Mouse (Mus musculus): ENCODE measurements around the gene Slc35a2.

The Slc35a2 gene

DNA sequence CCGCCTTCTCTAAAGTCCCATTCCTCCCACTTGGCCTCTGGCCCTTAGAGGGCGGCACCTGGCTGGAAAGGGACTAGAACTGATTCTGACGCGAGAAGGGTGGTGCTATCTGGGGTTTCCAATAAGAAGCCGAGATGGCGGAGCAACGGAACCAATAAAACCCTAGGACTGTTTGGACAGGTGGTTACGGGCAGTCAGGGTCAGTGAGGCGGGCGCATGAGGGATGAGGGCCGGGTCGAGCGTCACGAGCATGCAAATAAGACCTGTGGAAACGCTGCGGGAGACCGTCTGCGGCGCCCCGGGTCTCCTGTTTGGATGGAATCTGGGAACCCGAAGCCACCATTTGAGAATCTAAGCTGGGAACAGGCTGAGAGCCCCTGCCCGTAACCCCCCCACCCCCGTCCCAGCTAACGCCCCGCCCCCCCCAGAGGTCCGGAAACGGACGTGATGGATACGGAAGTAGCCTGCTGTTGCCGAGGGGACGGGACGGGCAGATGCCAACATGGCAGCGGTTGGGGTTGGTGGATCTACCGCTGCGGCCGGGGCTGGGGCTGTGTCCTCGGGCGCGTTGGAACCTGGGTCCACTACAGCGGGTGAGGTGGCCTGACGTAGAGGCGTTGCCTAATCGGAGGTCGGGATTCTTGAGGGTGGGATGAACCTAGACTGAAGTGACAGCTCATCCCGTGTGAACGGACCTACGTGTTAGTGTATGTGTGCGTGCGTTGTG, at the start of gene Slc35a2:
Gene Slc35a2 (plus strand): TSS at position 188 of the 727 bp plus-strand sequence.
- peak; percentile 76 for DNase-seq (ENCODE audit: low read depth, low spot score)

DNA sequence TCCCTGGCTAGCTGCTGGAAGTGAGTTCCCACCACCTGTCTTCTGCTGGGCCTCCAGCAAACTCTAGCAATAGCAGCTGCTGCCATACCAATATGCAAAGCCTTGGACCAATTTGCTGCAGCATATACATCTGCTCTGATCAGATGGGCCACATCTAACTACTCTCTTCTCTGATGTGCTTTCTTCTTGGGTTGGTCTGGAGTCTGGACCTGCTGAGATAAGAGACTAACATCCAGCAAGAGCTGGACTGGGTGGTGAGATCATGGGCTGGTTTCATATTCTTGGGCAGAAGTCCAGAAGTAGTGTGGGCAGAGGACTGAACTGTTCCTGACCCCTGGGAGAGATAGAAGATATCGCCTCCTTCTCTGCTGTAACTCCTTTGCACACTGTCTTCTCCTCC, 46.7 kb upstream of the Slc35a2 start:
- no peak for DNase-seq (ENCODE audit: low read depth, low spot score)

DNA sequence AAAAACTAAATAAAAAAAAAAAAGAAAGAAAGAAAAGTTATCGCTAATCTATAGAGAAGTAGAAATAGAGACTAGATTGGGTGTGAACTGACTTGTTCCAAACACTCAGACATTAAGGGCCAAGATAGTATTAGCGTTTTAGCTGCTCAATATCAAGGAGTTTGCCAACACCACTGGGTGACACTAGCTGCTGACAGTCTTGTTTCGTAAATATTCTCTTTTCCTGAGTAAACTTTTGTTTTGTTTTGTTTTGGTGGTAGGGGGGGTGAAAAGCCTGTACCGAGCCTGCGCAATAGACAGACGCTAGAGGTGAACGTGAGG, 43.0 kb upstream of the Slc35a2 start:
- DNase-seq (ENCODE audit: low read depth, low spot score), result no peak

DNA sequence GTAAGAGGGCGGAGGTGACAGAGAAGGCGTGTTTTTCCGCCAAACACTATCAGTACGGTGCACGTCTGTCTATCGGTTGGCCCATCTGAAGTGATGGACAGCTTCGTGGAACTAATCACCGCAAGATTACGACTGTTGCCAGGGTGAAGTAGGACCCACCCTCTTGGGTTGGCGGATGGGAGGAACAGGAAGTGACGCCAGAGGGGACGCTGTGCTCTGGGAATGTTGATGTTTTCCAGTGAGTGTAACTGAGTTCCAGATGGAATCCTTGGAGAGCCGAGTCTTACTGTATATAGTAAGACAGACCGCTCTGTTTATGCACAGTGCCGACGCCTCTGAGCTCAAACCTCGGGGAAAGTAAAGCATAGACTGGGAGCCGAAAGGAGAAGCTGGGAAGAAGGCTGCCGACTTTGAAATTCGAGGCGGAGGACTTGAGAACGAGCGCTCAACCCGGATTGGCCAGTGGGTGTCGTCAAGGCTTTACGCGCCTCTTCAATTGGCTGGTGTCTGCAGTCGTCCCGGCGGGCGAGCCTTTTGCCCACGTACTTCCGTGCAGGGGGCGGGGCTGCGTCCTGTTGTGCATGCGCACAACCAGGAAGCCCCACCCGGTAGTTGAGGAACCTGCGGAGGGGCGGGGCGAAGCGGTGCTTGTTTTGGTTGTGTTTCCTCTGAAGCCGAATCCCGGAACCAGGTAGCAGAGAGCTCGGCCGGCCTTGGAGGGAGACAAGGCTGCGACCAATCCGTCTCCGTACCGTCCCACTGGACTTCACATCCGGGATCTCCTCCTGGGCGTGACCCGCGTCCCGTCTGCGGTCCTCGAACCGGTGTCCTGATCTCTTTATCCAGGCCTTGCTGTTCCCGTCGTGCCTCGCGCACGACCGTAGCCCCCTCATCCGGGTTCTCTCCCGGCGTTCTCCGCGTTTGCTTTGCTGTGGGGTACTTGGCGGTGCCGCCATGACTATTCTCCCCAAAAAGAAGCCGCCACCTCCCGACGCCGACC, 42.4 kb upstream of the Slc35a2 start, which contains the start of gene Otud5:
Gene Otud5 (plus strand): TSS at position 202 of the 1,000 bp plus-strand sequence.
- peak; percentile 87 for DNase-seq (ENCODE audit: low read depth, low spot score)

DNA sequence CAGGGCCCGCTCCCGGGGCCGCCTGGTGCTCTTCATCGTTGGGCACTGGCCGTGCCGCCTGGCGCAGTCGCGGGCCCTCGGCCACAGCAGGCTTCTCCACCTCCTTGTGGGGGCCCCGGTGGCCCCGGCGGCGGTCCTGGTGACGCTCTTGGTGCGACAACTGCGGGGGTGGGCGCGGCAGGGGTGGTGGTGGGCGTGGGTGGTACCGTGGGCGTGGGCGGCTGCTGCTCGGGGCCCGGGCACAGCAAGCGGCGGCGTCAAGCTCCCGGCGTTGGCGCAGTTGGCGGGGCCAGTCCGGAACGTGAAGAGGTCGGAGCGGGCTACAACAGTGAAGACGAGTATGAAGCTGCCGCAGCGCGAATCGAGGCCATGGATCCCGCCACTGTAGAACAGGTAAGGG, 41.5 kb upstream of the Slc35a2 start:
- DNase-seq (ENCODE audit: low read depth, low spot score), result no peak

DNA sequence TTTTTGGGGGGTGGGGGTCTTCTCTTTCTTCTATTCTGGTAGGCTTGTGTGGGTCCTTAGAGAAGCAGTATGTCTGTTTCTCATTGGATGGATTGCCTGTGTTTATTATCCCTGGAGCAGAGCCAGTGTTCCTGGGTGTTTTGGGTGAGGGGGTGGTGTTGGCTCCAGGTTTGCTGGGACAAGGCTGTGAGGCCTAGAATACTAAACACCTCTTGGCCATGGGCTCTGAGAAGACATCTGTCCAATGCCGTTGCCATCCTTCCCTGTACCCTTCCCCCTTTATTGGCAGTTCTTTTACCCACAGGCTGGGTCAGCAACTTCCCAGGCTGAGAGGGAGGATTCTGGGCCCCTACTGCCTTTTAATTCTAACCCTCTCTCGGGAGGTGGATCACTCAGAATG, 36.0 kb upstream of the Slc35a2 start:
- DNase-seq (ENCODE audit: low read depth, low spot score), result no peak

DNA sequence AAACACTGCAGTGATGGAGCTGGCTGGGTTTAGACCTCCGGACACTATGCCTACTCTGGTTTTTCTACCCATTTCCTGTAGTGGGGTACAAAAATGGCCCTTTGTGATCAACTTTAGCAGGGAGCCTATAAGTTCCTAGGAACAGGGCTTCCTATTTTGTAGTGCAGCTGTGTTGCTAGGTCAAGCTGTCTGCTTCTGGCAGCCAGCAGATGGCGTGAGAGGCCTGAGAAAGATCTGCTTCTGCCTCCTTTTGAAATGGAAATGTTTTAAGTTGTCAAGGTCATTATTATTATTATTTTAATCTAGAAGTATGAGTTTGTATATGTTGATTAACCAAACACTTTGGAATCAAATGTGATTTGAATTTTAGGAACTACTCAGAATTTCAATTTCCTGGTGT, 29.2 kb upstream of the Slc35a2 start:
- peak; percentile 18 for DNase-seq (ENCODE audit: low read depth, low spot score)

DNA sequence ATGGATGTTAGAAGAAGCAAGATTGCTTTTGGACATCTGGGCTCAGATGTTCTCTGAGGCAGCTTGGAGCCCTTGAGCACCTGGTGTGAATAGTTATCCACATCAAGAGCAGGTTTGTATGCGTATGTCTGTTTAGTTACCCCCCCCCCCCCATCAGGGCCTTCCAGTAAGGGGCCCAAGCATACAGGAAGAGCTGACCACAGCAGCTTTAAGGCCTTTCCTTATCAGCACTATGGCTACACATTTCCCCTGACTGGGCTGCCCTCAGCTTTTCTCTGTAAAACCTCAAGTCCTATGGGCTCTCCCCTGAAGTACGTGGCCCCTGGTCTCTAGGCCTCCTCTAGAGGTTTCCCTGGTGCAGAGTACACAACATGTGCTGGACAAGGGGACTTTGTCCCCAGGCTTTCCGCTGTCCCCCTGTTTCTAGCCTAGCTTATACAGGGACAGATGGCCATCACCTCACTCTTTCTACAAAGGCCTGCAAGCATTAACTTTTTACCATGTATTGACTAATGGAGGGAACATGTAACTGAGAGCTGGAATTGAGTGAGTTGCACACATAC, 24.6 kb upstream of the Slc35a2 start:
- no peak for DNase-seq (ENCODE audit: low read depth, low spot score)

DNA sequence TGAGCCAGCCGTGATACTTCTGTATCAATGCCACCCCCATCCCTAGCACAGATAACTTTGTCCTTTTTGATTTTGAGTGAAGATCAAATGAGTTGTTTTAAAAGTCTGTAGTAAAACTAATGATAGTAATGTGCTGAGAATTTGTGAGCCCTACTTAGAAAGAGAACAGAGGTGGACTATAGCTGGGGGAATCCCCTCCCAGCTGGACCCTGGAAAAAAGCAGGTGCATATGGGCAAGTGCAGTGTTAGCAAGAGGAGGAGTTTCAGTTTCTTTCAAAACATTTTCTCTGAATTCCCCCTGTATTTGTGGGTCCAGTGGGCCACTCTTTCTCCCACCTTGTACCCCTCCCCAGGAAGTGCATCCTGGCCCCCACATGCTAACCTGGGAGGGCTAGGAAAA, 20.6 kb upstream of the Slc35a2 start:
- no peak for DNase-seq (ENCODE audit: low read depth, low spot score)

DNA sequence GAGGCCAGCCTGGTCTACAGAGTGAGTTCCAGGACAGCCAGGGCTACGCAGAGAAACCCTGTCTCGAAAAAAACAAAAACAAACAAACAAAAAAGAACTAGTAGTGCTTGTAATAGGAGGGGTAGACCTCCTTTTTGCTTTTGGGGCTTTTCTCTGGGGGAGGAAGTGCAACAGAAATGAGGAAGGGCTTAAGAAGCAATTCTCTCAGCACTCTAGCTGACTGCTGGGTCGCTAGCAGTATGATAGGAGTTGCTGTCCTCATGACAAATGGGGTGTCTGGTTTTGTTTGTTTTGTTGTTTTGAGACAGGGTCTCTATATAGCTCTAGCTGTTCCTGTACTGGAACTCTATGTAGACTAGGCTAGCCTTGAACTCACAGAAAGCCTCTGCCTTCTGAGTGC, 19.3 kb upstream of the Slc35a2 start:
- no peak for DNase-seq (ENCODE audit: low read depth, low spot score)

DNA sequence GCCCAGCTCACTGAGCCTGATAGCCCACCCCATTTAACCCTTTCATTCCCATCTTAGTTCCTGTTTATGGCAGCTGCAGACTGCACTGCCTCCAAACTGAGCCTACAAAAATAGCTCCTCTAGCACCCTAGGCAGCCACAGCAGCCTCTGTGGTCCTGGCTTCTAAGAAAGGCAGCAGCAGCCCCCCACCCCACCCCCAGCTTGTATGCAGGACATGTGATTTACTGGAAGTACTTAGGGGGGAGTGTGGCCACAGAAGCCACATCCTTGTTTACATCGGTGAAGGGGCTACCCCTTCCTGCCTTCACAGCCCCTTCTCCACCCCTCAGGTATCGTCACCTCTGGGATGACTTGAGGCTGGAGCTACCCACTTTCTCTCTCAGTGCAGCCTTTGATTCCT, 18.5 kb upstream of the Slc35a2 start:
- DNase-seq (ENCODE audit: low read depth, low spot score), result no peak

DNA sequence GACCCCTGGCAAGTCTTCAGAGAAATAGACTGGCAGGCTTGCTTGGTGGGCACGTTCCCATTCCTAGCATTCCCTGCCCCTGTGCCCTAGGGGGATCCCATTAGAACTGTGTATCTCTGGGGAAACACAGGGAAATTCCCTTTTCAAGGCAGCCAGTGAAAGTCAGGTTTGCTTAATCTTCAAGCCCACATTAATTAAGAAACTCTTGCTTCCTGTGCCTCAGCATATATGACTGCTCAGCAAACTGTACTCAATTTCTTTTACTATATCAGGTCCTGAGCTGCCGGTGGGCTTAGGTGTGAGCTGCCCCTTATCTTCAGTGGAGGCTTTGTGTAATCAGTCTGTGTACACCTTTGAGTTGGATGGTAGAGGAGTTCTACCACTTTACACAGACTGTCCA, 18.0 kb upstream of the Slc35a2 start:
- no peak for DNase-seq (ENCODE audit: low read depth, low spot score)

DNA sequence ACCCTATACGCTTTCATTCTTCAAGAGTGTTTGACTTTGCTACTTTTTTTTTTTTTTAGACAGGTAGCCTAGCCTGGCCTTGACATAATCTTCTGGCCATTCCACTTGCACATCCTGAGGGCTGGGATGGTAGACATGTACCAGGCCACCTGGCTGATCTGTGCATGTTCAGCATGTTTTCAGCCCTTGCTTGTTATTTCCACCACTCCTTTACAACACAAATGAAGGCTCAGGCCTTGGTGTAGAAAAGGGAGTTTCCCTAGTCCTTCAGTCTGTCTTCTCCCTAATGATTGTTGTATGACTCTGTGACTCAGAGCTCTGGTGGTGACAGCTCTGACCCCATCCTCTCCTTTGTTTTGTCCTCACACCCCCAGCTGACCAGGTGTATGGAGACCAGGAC, 16.7 kb upstream of the Slc35a2 start:
- DNase-seq (ENCODE audit: low read depth, low spot score), result no peak

DNA sequence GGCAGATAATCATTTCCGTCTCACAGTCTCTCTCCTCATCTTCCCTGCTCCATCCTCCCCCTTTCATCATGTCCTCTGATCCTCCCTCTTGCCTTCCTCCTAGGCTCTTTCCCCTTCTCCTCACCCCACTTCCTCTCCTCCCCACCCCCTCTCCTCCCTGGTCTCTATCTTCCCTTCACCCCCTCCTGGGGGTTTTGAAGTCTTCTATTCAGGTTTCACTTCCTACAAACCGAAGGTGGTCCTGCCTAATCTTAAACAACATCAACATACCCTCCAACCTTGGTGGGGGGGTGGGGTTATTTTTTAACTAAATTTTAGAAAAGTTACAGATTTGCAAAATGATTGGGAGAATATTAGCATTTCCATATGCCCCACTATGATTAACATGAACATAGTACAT, 15.3 kb upstream of the Slc35a2 start:
- no peak for DNase-seq (ENCODE audit: low read depth, low spot score)

DNA sequence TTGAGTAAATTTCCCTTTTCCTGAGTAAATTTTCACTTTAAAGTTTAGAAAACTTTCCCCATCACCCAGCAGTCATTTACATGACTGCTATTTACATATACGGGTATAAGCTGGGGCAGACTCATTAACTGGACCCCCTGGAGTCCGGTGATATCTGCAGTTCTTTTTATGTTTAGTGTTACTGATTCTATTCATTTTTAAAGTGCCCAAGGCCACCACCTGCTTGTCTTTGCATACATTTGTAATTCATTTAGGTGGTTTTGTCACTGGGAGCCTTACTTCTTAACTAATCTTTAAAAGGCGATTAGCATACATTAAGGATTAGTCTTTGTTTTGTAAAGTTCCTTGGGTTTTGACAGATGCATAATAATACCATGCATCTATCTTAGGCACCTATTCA, 14.0 kb upstream of the Slc35a2 start:
- DNase-seq (ENCODE audit: low read depth, low spot score), result no peak

DNA sequence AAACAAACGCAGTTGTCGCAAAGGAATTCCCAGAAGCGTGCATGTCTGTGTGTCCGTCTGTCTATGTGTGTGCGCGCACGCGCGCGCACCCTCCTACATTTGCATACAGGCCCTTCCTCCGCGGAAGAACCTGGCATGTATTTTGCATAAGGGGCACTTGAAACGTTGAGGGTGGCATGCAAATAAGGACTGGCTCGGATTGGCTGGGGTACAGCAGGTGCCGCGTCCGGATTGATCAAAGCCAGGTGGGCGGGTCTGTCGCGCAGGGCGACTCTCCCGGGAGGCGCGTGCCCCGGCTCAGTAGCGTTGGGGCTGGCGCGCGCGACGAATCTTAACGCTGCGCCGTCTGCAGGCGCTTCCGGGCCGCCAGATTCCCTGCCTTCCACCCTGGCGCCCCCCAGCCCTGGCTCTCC, 5.8 kb upstream of the Slc35a2 start, which contains the start of gene Pim2:
Gene Pim2 (plus strand): TSS at position 256 of the 413 bp plus-strand sequence.
- DNase-seq (ENCODE audit: low read depth, low spot score), result peak; percentile 71

DNA sequence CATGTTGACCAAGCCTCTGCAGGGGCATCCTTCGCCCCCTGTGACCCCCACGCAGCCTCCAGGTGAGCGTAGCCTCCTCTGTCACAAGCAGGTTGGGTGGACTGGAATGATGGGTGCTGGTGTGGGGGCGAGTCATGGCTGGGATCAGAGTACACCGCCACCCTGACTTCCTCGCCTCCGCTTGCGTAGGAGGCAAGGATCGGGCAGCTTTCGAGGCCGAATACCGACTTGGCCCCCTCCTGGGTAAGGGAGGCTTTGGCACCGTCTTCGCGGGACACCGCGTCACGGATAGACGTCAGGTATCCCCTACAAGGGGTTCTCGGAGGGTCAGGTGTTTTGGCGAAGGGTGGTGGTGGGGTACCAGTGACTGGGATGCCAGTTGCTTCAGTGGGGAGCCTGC, 5.3 kb upstream of the Slc35a2 start:
- DNase-seq (ENCODE audit: low read depth, low spot score), result no peak

DNA sequence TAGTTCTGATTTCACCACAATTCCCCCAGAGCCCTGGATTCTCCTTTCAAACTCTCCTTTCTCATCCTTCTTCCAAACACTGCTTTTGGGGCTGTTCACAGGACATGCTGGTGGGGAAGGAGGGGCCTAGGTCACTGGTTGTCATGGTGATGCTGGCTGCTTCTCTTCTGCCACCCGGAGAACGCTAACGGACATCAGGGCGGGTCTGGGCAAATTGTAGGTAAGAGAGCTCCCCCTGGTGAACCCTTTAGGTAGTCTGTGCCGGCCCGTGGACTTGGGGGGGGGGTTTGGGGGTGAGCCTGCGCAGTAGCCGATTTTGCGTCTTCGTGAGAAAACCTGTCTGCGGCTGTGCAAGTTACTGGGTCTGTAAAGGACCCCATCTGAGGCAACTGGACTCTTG, 4.0 kb upstream of the Slc35a2 start:
- DNase-seq (ENCODE audit: low read depth, low spot score), result peak; percentile 52

DNA sequence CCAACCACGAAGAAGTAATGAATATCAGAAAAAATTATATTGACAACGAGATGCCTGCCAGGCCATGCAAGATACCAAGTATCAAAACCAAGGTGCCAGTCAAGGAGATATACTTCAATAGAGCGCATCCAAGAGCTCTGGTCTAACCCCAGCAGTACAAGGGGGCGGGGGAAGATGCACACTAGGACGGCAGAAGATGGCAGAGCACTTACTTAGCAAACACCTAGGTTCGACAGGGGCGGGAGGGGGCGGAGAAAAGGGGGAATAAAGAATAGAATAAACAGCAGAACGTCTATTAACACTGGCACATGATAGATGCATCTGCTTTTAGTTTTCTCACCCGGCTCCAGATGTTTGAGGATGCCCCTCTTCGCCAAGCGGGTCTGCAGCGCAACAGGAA, 14.4 kb downstream of the Slc35a2 start:
- DNase-seq (ENCODE audit: low read depth, low spot score), result no peak

DNA sequence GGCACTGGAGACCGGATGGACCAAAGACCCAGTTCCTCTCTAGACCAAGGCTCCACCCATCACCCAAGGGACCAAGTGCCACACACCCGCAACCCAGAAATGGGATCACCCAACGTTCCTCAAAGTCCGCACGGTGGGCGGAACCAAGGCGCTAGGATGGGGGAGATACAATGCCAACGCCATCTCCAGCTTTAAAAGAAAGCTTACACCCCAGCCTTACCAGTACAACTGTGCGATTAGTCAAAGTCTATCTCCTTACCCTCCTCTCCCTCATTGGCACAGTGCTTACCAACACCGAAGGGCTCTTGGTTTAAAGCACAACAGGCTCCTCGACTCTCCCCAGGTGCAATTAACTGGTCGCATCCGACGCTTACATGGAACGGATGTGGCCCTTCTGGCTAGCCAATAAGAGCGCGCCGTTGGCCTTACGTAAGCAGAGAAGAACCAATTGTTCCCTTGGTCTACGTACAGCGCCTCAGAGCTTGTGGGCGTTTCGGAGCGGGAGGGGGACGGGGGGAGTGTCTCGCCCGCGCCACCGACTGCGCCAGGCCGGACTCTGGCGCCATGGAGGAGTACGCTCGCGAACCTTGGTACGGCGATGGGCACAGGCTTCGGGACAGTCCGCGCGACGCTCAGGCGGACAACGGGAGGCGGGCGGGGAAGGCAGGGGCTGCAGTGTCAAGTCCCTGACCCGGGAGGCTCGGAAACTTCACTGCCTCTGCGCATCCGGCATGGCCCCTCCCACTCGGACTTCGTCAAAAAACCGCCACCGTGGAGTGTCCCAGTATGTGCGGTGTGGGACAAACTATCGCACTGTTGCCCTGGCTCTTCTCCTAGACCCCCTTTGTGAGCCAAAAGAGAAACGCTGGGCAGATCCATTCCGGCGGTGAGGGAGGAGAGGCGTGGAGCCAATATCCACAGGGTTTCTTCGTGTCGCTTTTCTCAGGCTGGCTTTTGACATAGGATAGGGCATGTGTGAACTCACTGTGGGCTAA, 15.3 kb downstream of the Slc35a2 start, which contains the start of the genes Pqbp1 and Timm17b:
Gene Pqbp1 (minus strand): TSS at position 390 of the 995 bp plus-strand sequence.
Gene Timm17b (plus strand): TSS at position 478 of the 995 bp plus-strand sequence.
- DNase-seq (ENCODE audit: low read depth, low spot score), result peak; percentile 78

DNA sequence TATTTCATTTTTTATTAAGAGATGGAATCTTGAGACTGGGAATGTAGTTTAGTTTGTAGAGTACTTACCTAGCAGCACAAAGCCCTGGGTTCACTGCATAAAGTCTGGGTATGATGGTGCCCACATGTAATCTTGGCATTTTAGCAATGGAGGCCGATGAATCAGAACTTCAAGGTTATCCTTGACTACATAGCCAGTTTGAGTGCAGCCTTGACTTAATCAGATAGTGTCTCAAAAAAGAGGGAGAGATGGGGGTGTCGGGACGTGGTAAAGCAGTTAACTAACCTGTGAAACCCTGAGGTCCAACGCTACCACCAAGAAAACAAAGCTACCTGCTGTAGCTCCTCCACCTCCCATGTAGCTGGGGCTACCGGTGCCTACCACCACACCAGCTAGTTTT, 20.6 kb downstream of the Slc35a2 start:
- no peak for DNase-seq (ENCODE audit: low read depth, low spot score)
